Mouse (Mus musculus): Measurements from ENCODE around the gene Myl6b. TPM values are rescaled to one million over a fixed set of nuclear protein-coding genes. Genes with fewer than 3 reads are reported as not detected.

The Myl6b gene
- polyA plus RNA-seq, 1 experiment from 2014 or later, result 5.3 TPM

DNA sequence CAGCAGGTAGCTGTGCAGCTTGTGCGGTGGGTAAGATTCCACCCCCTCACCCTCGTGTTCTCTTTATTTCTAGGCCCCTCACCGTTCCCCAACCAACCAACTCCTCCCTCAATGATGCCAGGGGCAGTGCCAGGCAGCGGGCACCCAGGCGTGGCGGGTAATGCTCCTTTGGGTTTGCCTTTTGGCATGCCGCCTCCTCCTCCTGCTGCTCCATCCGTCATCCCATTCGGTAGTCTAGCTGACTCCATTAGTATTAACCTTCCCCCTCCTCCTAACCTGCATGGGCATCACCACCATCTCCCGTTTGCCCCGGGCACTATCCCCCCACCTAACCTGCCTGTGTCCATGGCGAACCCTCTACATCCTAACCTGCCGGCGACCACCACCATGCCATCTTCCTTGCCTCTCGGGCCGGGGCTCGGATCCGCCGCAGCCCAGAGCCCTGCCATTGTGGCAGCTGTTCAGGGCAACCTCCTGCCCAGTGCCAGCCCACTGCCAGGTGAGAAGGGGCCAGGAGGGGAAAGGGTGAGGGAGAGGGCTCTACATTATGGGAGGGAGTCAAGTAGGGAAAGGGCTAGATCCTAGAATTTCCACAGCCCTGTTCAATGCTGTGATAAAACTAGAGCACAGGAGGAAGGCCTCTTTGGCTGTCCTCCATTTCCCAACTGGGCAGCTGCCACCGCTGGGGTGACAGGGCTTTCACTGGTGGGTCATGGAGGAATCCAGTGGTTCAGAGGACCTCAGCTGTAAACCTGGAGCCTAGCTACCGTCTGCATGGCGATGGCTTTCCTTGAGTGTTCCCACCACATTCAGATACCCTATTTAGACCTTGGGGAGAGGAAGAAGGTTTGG, 10.4 kb downstream of the Myl6b start:
- Histone ChIP-seq H3K27ac (ENCODE audit: low read length) (no peak overlapping the region), H3K36me3 (ENCODE audit: control insufficient read depth, insufficient read depth, low read length) (peaks cover 57% of the 10 kb centered on the region), H3K4me3 (ENCODE audit: low read depth, low read length) (no peak overlapping the region), H3K9me3 (replicated peaks; ENCODE audit: control insufficient read depth, low read length, poor library complexity, severe bottlenecking) (no peaks in the 10 kb centered on the region), H3K9ac (ENCODE audit: low read depth, low read length) (no peak overlapping the region), H3K4me1 (ENCODE audit: control insufficient read depth, insufficient read depth, low read length) (peaks cover 21% of the 10 kb centered on the region), H3K27me3 (ENCODE audit: control insufficient read depth, insufficient read depth, low read depth, low read length) (no peaks in the 10 kb centered on the region), H3K4me2 (ENCODE audit: low read length) (no peak overlapping the region)
- no peak for ATAC-seq
- WGBS, result 93% methylated on average over 22 of the region's 22 CpGs

DNA sequence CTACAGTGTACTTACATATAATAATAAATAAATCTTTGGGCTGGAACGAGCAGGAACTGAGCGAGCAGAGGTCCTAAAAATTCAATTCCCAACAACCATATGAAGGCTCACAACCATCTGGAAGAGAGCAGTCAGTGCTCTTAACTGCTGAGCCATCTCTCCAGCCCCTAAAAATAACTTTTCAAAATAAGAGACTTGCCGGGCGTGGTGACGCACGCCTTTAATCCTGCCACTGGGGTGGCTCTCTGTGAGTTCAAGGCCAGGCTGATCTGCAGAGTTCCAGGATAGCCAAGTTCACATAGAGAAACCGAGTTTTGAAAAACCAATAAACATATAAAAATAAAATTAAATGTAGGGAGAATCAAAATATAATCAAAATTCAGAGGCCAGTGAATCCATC, 12.1 kb downstream of the Myl6b start:
- Histone ChIP-seq H3K27me3 (ENCODE audit: control insufficient read depth, insufficient read depth, low read depth, low read length) (no peaks in the 10 kb centered on the region), H3K9ac (ENCODE audit: low read depth, low read length) (no peak overlapping the region), H3K36me3 (ENCODE audit: control insufficient read depth, insufficient read depth, low read length) (peaks cover 69% of the 10 kb centered on the region), H3K4me3 (ENCODE audit: low read depth, low read length) (no peak overlapping the region), H3K4me1 (ENCODE audit: control insufficient read depth, insufficient read depth, low read length) (peaks cover 10% of the 10 kb centered on the region), H3K27ac (ENCODE audit: low read length) (no peak overlapping the region), H3K9me3 (replicated peaks; ENCODE audit: control insufficient read depth, low read length, poor library complexity, severe bottlenecking) (no peaks in the 10 kb centered on the region), H3K4me2 (ENCODE audit: low read length) (no peak overlapping the region)
- no peak for ATAC-seq
- 91% methylated on average over 7 of the region's 7 CpGs for WGBS

- peaks cover 59% of the 10 kb centered on the region for H3K36me3 ChIP-seq (ENCODE audit: control insufficient read depth, insufficient read depth, low read length)
- 88% methylated on average over 12 of the region's 12 CpGs for WGBS
- no peaks in the 10 kb centered on the region for H3K9me3 ChIP-seq (replicated peaks; ENCODE audit: control insufficient read depth, low read length, poor library complexity, severe bottlenecking)
- H3K9ac ChIP-seq (ENCODE audit: low read depth, low read length), result no peak overlapping the region
- H3K4me1 ChIP-seq (ENCODE audit: control insufficient read depth, insufficient read depth, low read length), result no peaks in the 10 kb centered on the region
- ATAC-seq, result no peak
- no peak overlapping the region for H3K27ac ChIP-seq (ENCODE audit: low read length)
- H3K27me3 ChIP-seq (ENCODE audit: control insufficient read depth, insufficient read depth, low read depth, low read length), result no peaks in the 10 kb centered on the region
- no peak overlapping the region for H3K4me2 ChIP-seq (ENCODE audit: low read length)
- no peak overlapping the region for H3K4me3 ChIP-seq (ENCODE audit: low read depth, low read length)
These were observed 24.1 kb downstream of the Myl6b start for GRCm38 (mm10) chr10:128474366-128474765.

- Histone ChIP-seq H3K27me3 (ENCODE audit: control insufficient read depth, insufficient read depth, low read depth, low read length) (no peaks in the 10 kb centered on the region), H3K9me3 (replicated peaks; ENCODE audit: control insufficient read depth, low read length, poor library complexity, severe bottlenecking) (no peaks in the 10 kb centered on the region), H3K27ac (ENCODE audit: low read length) (peak overlapping the region; percentile 97), H3K9ac (ENCODE audit: low read depth, low read length) (peak overlapping the region; percentile 96), H3K4me1 (ENCODE audit: control insufficient read depth, insufficient read depth, low read length) (peaks cover 9% of the 10 kb centered on the region), H3K4me2 (ENCODE audit: low read length) (peak overlapping the region; percentile 92), H3K36me3 (ENCODE audit: control insufficient read depth, insufficient read depth, low read length) (peaks cover 25% of the 10 kb centered on the region), H3K4me3 (ENCODE audit: low read depth, low read length) (peak overlapping the region; percentile 90)
- ATAC-seq, result no peak
- WGBS, result 1% methylated on average over 5 of the region's 5 CpGs
These were observed 38.2 kb downstream of the Myl6b start for GRCm38 (mm10) chr10:128460270-128460630.

GRCm38 (mm10) chr10:128459409-128460269, 38.8 kb downstream of the Myl6b start:
- under 1% methylated on average over 24 of the region's 67 CpGs for WGBS
- H3K36me3 ChIP-seq (ENCODE audit: control insufficient read depth, insufficient read depth, low read length), result peaks cover 21% of the 10 kb centered on the region
- no peaks in the 10 kb centered on the region for H3K27me3 ChIP-seq (ENCODE audit: control insufficient read depth, insufficient read depth, low read depth, low read length)

GRCm38 (mm10) chr10:128458719-128459408, 39.6 kb downstream of the Myl6b start, which contains the start of gene Smarcc2:
Gene Smarcc2, plus strand, starts transcription at chr10:128459248.
- ATAC-seq, result peak; percentile 81
- Histone ChIP-seq H3K4me3 (ENCODE audit: low read depth, low read length) (peak within 1 kb of the TSS; percentile 90), H3K4me1 (ENCODE audit: control insufficient read depth, insufficient read depth, low read length) (peaks cover 11% of the 10 kb centered on the region), H3K9ac (ENCODE audit: low read depth, low read length) (peak within 1 kb of the TSS; percentile 96), H3K27me3 (ENCODE audit: control insufficient read depth, insufficient read depth, low read depth, low read length) (no peaks in the 10 kb centered on the region), H3K36me3 (ENCODE audit: control insufficient read depth, insufficient read depth, low read length) (peaks cover 13% of the 10 kb centered on the region), H3K4me2 (ENCODE audit: low read length) (peak within 1 kb of the TSS; percentile 92), H3K27ac (ENCODE audit: low read length) (peak within 1 kb of the TSS; percentile 97), H3K9me3 (replicated peaks; ENCODE audit: control insufficient read depth, low read length, poor library complexity, severe bottlenecking) (no peaks in the 10 kb centered on the region)
- under 1% methylated on average over 47 of the region's 86 CpGs for WGBS

More at GRCm38 (mm10) chr10:128459409-128460269, 38.8 kb downstream of the Myl6b start:
- ATAC-seq, result peak; percentile 40
- no peaks in the 10 kb centered on the region for H3K9me3 ChIP-seq (replicated peaks; ENCODE audit: control insufficient read depth, low read length, poor library complexity, severe bottlenecking)
- peak overlapping the region; percentile 90 for H3K4me3 ChIP-seq (ENCODE audit: low read depth, low read length)
- peaks cover 11% of the 10 kb centered on the region for H3K4me1 ChIP-seq (ENCODE audit: control insufficient read depth, insufficient read depth, low read length)
- peak overlapping the region; percentile 97 for H3K27ac ChIP-seq (ENCODE audit: low read length)
- peak overlapping the region; percentile 92 for H3K4me2 ChIP-seq (ENCODE audit: low read length)
- H3K9ac ChIP-seq (ENCODE audit: low read depth, low read length), result peak overlapping the region; percentile 96

DNA sequence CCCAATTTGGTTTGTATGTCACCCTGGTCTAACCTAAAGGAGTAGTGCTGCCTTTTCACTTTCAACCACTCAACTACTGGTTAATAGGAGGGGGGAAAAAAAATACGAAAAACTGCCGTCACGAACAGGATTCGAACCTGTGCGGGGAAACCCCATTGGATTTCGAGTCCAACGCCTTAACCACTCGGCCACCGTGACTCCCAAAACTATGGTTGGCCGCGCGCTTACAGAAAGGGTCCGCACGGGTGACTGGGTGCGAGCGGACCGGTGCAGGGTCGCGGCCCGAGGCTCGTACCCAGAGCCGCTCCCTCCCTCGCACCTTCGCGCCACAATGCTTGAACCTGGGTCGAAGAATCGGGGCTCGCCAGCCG, 40.2 kb downstream of the Myl6b start:
- Histone ChIP-seq H3K27ac (ENCODE audit: low read length) (peak overlapping the region; percentile 97), H3K9ac (ENCODE audit: low read depth, low read length) (peak overlapping the region; percentile 96), H3K4me1 (ENCODE audit: control insufficient read depth, insufficient read depth, low read length) (peaks cover 11% of the 10 kb centered on the region), H3K4me3 (ENCODE audit: low read depth, low read length) (peak overlapping the region; percentile 90), H3K4me2 (ENCODE audit: low read length) (peak overlapping the region; percentile 55), H3K9me3 (replicated peaks; ENCODE audit: control insufficient read depth, low read length, poor library complexity, severe bottlenecking) (no peaks in the 10 kb centered on the region), H3K36me3 (ENCODE audit: control insufficient read depth, insufficient read depth, low read length) (peaks cover 9% of the 10 kb centered on the region), H3K27me3 (ENCODE audit: control insufficient read depth, insufficient read depth, low read depth, low read length) (no peaks in the 10 kb centered on the region)
- under 1% methylated on average over 29 of the region's 29 CpGs for WGBS
- peak; percentile 66 for ATAC-seq

- Histone ChIP-seq H3K36me3 (ENCODE audit: control insufficient read depth, insufficient read depth, low read length) (peaks cover 3% of the 10 kb centered on the region), H3K9ac (ENCODE audit: low read depth, low read length) (no peak overlapping the region), H3K4me1 (ENCODE audit: control insufficient read depth, insufficient read depth, low read length) (peaks cover 11% of the 10 kb centered on the region), H3K9me3 (replicated peaks; ENCODE audit: control insufficient read depth, low read length, poor library complexity, severe bottlenecking) (no peaks in the 10 kb centered on the region), H3K27ac (ENCODE audit: low read length) (no peak overlapping the region), H3K4me3 (ENCODE audit: low read depth, low read length) (no peak overlapping the region), H3K4me2 (ENCODE audit: low read length) (peak overlapping the region; percentile 55), H3K27me3 (ENCODE audit: control insufficient read depth, insufficient read depth, low read depth, low read length) (no peaks in the 10 kb centered on the region)
- WGBS, result 81% methylated on average over 6 of the region's 6 CpGs
- ATAC-seq, result no peak
These were observed 40.8 kb downstream of the Myl6b start for GRCm38 (mm10) chr10:128457676-128458075.
